Mouse (Mus musculus) kidney, adult 9 months (tissue): ENCODE measurements at regions not wholly inside any gene's neighbourhood (a gene's known extent, or its start where the extent isn't known, plus 50 kb on each side); places are given as distances from the start of the nearest gene placed in this dataset.

Experiments
- DNase-seq: peaks from one replicate; pipeline ENCODE4 v3.0.0; 2022

DNA sequence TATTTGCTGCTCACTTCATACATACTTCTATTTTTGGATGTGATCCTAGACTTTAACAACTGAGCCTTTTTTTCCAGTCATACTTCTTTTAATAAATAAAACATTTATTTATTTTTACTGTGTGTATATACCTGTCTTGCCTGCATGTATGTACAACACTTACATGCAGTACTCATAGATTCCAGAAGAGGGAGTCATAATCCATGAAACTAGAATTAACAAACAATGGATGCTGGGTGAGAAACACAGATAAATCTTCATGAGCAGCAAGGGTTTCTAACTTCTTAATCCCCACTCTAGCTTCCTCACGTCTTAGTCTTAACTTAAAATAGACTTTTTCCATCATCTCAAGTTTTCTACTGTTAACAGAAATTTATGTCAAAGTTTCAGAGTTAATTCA is 1253.7 kb upstream of the Nr2f1 start:
- DNase-seq = peak; percentile 12

GRCm38 (mm10) chr13:79443113-79443512 is 1243.6 kb upstream of the Nr2f1 start:
- no peak for DNase-seq

GRCm38 (mm10) chr13:79442701-79443100 is 1243.1 kb upstream of the Nr2f1 start:
- no peak for DNase-seq

GRCm38 (mm10) chr13:79431465-79431864 is 1231.9 kb upstream of the Nr2f1 start:
- no peak for DNase-seq

DNA sequence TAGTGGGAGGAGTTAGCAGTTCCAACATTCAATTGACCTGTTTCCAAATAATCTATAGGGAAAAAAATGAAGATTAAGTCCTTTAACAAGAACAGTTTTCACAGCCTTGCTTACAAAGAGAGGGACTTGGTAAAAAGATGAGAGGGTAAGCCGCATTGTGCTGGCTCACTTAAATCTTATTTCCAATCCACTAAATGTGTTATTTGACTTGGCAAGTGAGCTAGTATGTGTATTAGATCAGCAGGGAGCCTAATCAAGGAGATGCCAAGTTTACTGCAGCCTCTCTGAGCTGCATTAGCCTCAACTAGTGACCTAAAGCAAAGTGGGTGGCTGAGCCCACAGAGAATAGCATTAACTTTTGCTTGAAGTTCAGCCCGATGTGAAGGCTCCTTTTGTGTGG is 1231.4 kb upstream of the Nr2f1 start:
- no peak for DNase-seq

- DNase-seq = no peak
Measured at GRCm38 (mm10) chr13:79430562-79430961, 1231.0 kb upstream of the Nr2f1 start.

DNA sequence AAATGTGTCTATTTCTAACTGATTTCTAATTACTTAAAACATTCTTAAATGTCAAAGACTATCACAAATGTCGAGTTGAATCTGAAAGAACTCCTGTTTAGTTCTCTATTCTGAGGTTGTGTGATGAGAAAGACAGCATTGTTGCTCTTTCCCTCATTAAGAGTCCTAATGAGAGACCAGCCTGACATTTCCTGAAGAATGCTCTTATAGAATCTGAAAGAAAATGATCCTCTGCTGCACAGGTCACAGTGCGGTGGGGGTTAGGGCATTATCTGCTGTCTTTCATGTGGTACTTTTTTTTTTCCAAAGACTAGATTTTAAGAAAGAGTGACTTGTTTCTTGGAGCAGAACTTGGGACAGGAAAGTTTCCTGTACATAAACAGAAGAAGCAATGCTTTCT is 1218.3 kb upstream of the Nr2f1 start:
- DNase-seq = no peak

DNA sequence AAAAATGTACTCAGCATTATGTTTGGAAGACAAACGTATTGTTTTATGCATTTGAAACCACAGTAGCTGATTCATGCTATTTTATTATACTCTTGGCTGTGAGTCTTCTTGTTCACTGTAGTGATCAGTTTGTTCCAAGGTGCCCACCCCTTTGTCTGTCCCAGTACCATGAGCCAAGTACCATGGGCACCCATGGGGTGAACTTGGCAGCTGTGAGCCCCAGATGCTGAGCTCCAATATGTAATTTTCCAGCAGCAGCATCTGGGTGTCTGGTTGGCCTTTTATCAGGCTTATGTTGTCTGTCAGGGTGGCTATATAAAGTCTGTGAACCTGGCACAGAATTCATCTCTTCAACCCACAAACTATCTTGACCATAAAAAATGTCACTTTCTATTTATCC is 1200.5 kb upstream of the Nr2f1 start:
- DNase-seq = no peak

DNA sequence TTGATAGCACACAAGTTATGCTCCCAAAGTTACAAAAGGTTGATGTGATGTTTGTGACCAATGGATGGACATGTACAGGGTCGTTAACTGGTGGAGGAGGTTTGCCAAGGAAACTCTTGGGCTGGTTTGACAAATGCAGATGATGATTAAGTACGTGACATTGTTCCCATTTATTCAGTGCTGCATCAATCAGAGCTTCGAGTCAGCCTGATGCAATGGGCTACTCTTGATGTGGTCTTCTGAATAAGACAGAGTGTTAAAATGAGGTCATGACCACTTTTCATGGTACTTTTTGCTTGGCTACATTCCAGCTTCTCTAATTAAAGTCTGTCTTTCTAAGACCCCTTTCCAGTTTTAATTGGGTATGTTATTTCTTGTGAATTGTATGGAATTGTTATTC is 1194.4 kb upstream of the Nr2f1 start:
- no peak for DNase-seq

DNA sequence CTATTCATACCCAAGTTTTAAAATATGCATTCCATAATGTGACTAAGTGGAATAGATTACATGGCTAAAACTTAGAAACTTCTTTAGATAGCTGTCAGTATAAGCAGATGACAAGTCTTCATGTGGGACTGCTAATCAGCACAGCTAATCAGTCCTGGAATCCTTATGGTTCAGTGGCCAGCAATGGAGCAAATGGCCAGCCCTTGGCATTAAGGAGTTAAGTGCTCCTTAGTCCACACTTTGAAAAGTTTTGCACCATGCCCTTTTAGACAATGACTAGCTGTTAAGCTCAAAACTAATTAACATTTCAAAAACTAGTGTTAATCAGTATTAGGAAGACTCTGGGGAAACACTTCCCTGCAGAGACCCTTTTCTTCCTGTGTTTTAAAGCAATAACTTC is 1188.4 kb upstream of the Nr2f1 start:
- no peak for DNase-seq

GRCm38 (mm10) chr13:79341494-79341893 is 1141.9 kb upstream of the Nr2f1 start:
- no peak for DNase-seq

DNA sequence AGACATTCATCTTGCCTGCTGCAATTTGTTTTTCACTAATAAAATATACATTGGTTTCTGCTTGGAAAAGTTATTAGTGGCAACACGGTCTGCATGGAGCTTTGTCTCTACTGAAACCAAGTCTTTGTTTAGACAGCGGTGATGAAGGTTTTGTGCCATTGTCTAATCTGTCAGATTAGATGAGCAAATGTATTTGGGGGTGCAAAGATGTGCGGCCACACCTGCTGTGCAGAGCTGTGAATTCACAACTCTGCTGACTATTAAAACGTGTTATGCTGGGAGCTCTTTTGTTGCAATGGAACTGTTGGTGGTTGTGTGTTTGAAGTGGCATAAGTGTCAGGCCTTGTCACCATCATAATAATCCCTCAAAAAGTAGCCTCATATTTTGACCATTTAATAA is 1140.9 kb upstream of the Nr2f1 start:
- DNase-seq = no peak

GRCm38 (mm10) chr13:79339793-79340192 is 1140.2 kb upstream of the Nr2f1 start:
- no peak for DNase-seq

DNA sequence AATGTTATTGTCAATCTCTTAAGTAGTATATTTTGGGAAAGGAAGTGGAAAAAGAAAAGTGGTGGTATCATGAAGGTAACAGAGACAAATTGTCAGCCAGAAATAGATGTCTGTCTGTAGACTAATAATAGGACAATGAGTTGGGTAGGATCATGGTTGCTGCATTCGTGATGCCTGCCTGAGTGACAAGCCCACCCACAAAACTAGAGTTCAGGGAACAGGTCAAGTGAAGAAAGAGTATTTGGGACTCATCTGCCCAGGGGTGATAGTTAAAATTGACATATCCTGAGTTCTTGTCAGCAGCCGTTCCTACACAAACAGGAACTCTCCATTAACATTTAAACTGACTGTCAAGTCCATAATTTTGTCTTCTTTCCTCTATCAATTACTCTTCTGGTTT is 1120.6 kb upstream of the Nr2f1 start:
- no peak for DNase-seq

- DNase-seq = no peak
Measured at GRCm38 (mm10) chr13:79309584-79310110, 1110.1 kb upstream of the Nr2f1 start.

DNA sequence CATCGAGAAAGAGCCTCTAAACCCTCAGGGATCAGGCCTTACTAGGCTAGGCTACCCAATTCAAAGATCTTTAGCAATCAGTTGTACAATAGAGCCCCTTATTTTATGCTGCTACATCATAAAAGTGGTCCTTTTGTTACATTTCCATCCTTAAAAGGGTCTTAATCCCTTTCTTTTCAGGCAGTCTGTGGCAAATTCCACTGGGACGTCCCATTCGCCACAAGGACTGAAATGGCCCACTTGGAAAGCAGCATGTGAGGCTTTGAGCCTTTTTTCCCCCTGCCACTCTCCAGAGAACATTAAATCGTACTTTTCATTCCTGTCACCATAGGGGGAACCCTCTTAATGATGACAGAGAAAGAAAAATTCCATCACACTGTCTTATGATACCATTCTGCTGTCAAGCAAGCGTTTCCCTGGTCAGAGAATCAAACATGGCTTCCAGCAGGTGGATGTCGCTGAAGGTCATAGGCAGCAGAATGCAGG is 1097.7 kb upstream of the Nr2f1 start:
- DNase-seq = no peak

- no peak for DNase-seq
Measured at GRCm38 (mm10) chr13:79288022-79288421, 1088.5 kb upstream of the Nr2f1 start.

- no peak for DNase-seq
Measured at GRCm38 (mm10) chr13:79286181-79286580, 1086.6 kb upstream of the Nr2f1 start.

- DNase-seq = peak; percentile 15
Measured at GRCm38 (mm10) chr13:79285478-79285877, 1085.9 kb upstream of the Nr2f1 start.

- no peak for DNase-seq
Measured at GRCm38 (mm10) chr13:79277714-79278113, 1078.2 kb upstream of the Nr2f1 start.

- no peak for DNase-seq
Measured at GRCm38 (mm10) chr13:79277313-79277712, 1077.8 kb upstream of the Nr2f1 start.

DNA sequence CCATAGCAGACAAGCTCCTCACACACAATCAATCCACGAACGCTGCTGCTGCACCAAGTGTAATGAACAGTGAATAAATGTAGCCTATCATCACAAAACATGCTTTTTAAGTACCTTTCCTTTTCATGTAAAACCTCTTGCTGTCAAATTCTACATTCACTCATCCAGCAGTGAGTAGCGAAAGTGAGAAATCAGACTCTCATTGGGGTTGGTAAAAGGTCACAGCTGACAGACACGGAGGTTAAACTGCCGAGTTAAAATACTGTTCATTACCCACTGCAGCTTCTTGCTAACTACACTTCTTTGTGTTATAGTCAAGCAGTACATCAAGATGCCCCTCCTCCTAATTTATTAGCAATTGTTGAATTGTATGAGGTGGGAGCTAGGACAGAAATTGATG is 1055.8 kb upstream of the Nr2f1 start:
- no peak for DNase-seq

- DNase-seq = no peak
Measured at GRCm38 (mm10) chr13:79252385-79252784, 1052.8 kb upstream of the Nr2f1 start.

DNA sequence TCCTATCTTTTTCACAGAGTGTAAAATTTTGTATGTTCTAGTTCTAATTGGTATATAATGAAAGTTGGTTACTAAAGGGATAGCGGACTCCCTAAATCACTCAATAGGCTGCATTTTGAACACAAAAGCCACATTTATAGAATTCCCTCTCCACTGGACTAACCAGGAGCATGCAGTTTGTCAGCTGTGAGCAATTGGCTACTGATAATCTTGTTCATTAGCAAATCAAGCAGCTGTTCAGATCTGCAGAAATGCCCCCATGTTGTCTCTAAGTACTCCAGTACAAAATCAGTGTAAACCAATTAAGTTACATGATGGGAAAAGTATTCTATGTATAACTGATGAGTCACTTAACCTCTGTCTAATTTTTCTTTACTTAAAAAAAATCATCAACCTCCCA is 1051.7 kb upstream of the Nr2f1 start:
- no peak for DNase-seq
